Mouse (Mus musculus) ES-E14 (cell line): ENCODE results near the gene Spred2. TPM values are rescaled to one million over a fixed set of nuclear protein-coding genes. Genes with fewer than 3 reads are reported as not detected.

Experiments
- DNase-seq: peaks from one replicate; pipeline ENCODE4 v3.0.0-alpha.2; 2013; ENCODE audit warnings: low read depth, low spot score
- H3K27ac ChIP-seq: 2 replicates; pipeline ENCODE4 v1.5.1; 2012; ENCODE audit warnings: low read depth, mild to moderate bottlenecking, low read length, moderate library complexity, mixed read lengths; ENCODE audit not compliant: poor library complexity, insufficient read depth, severe bottlenecking
- H3K36me3 ChIP-seq: 2 replicates; pipeline ENCODE4 v1.6.1; 2012; ENCODE audit warnings: mild to moderate bottlenecking, low read length, moderate library complexity, mixed read lengths; ENCODE audit not compliant: control insufficient read depth, poor library complexity, insufficient read depth, severe bottlenecking
- H3K4me1 ChIP-seq, 2 experiments: fragments of 150-350 bp in 1 of 2; sonication (generic) in 1 of 2; 2 replicates each; pipeline ENCODE4 v1.6.1; 2012; ENCODE audit warnings: low read length in 2 of 2, mild to moderate bottlenecking in 1 of 2, mixed read lengths in 1 of 2; ENCODE audit not compliant: control insufficient read depth in 2 of 2, insufficient read depth in 2 of 2, poor library complexity in 1 of 2
- H3K4me3 ChIP-seq, 2 experiments: fragments of 150-350 bp in 1 of 2; sonication (generic) in 1 of 2; 2 replicates each; pipeline ENCODE4 v1.5.1; 2012; ENCODE audit warnings: low read length in 2 of 2, low read depth in 1 of 2, mild to moderate bottlenecking in 1 of 2, mixed read lengths in 1 of 2; ENCODE audit not compliant: insufficient read depth in 1 of 2, poor library complexity in 1 of 2, severe bottlenecking in 1 of 2
- H3K9ac ChIP-seq: 2 replicates; pipeline ENCODE4 v1.6.1; 2012; ENCODE audit warnings: low read depth, mild to moderate bottlenecking, low read length, mixed read lengths; ENCODE audit not compliant: poor library complexity, insufficient read depth, severe bottlenecking
- H3K9me3 ChIP-seq: fragments of 150-350 bp; sonication (generic); 2 replicates; pipeline ENCODE4 v1.6.1; 2012; ENCODE audit warnings: low read depth, mild to moderate bottlenecking, low read length; ENCODE audit not compliant: control insufficient read depth, insufficient read depth
- CHD2 ChIP-seq: IDR thresholded peaks from 2 replicates; pipeline ENCODE4 v1.6.1; 2014; ENCODE audit warnings: mild to moderate bottlenecking, low read depth, low read length, inconsistent platforms
- HCFC1 ChIP-seq: IDR thresholded peaks from 2 replicates; pipeline ENCODE4 v1.6.1; 2012; ENCODE audit warnings: low read length, inconsistent platforms, borderline replicate concordance; ENCODE audit not compliant: insufficient read depth
- MAFK ChIP-seq: IDR thresholded peaks from 2 replicates; pipeline ENCODE4 v1.6.1; 2014; ENCODE audit warnings: mild to moderate bottlenecking, low read depth, low read length, inconsistent platforms; ENCODE audit not compliant: insufficient read depth
- ZC3H11A ChIP-seq: IDR thresholded peaks from 2 replicates; pipeline ENCODE4 v1.6.1; 2012; ENCODE audit warnings: low read depth, mild to moderate bottlenecking, inconsistent platforms, low read length, borderline replicate concordance
- ZNF384 ChIP-seq: IDR thresholded peaks from 2 replicates; pipeline ENCODE4 v1.6.1; 2012; ENCODE audit warnings: low read depth, low read length, inconsistent platforms
- in situ Hi-C, 2 experiments: fragments of 600-800 bp; cut with MboI; formaldehyde crosslinking; loops; one replicate each; pipeline ENCODE4 v1.15.1; 2025; ENCODE audit warnings: low sequenced_read_pairs in 2 of 2, inconsistent platforms in 1 of 2; ENCODE audit not compliant: unreplicated experiment in 2 of 2
- total RNA-seq: library from RNA; depleted of rRNA; stranded (reverse); fragments of 300-350 nt; gene quantifications from 2 replicates; pipeline ENCODE4 v1.2.3, GENCODE M21; 2012

Spred2 gene
- total RNA-seq, 1 experiment: 19.4 TPM

GRCm38 (mm10) chr11:20043256-20043655 is 119.1 kb downstream of the Spred2 start:
- H3K9ac ChIP-seq: no peak overlapping the region
- no peak overlapping the region for H3K27ac ChIP-seq
- peaks cover 3 to 22% of the 10 kb centered on the region in 2 experiments; a peak in 3 of 4 replicates for H3K4me1 ChIP-seq
- H3K36me3 ChIP-seq: no peaks in the 10 kb centered on the region
- no peak for TF ChIP-seq HCFC1
- TF ChIP-seq CHD2: no peak
- no peak for TF ChIP-seq ZC3H11A
- no peak for TF ChIP-seq MAFK
- no peak for TF ChIP-seq ZNF384
- H3K4me3 ChIP-seq: no peak overlapping the region
- DNase-seq: no peak
- in situ Hi-C loops: loop anchor here in 1 of 2 experiments (25.0 kb wide), 1 partner anchor 456 kb away; no protein-coding TSS in a partner anchor
- H3K9me3 ChIP-seq: no peaks in the 10 kb centered on the region

- TF ChIP-seq ZNF384 (no peak), HCFC1 (no peak), ZC3H11A (no peak), CHD2 (no peak), MAFK (no peak)
- Histone ChIP-seq H3K9ac (no peak overlapping the region), H3K4me1 (peaks cover 3 to 7% of the 10 kb centered on the region in 2 experiments; a peak in 3 of 4 replicates), H3K27ac (no peak overlapping the region), H3K4me3 (no peak overlapping the region), H3K36me3 (no peaks in the 10 kb centered on the region), H3K9me3 (no peaks in the 10 kb centered on the region)
- in situ Hi-C loops: loop anchor here in 1 of 2 experiments (25.0 kb wide), 1 partner anchor 458 kb away; no protein-coding TSS in a partner anchor
- DNase-seq: no peak
These were observed 121.4 kb downstream of the Spred2 start for GRCm38 (mm10) chr11:20045586-20045985.

- H3K36me3 ChIP-seq: peaks cover 3% of the 10 kb centered on the region; the same call in 1 of the 2 replicates
- H3K9me3 ChIP-seq: no peaks in the 10 kb centered on the region
- no peak overlapping the region; the same call in 1 of the 2 replicates for H3K27ac ChIP-seq
- in situ Hi-C loops: no loop called here
- H3K9ac ChIP-seq: peak overlapping the region; percentile 50; the same call in 1 of the 2 replicates
- DNase-seq: no peak
- TF ChIP-seq ZC3H11A: no peak
- no peak for TF ChIP-seq HCFC1
- no peak for TF ChIP-seq MAFK
- TF ChIP-seq ZNF384: no peak
- no peak for TF ChIP-seq CHD2
- H3K4me1 ChIP-seq: peaks cover 0 to 16% of the 10 kb centered on the region in 2 experiments; a peak in 2 of 4 replicates
- no peak overlapping the region for H3K4me3 ChIP-seq
These were observed 128.8 kb downstream of the Spred2 start for GRCm38 (mm10) chr11:20052814-20053536.

- in situ Hi-C loops: no loop called here
- Histone ChIP-seq H3K9me3 (no peaks in the 10 kb centered on the region), H3K27ac (no peak overlapping the region), H3K4me1 (peaks cover 0 to 18% of the 10 kb centered on the region in 2 experiments; a peak in 2 of 4 replicates), H3K36me3 (peaks cover 5% of the 10 kb centered on the region), H3K4me3 (no peak overlapping the region), H3K9ac (no peak overlapping the region)
- no peak for TF ChIP-seq CHD2
- no peak for TF ChIP-seq ZNF384
- TF ChIP-seq ZC3H11A: no peak
- no peak for TF ChIP-seq MAFK
- TF ChIP-seq HCFC1: no peak
- no peak for DNase-seq
These were observed 129.8 kb downstream of the Spred2 start for GRCm38 (mm10) chr11:20053951-20054350.
